Mouse (Mus musculus) thymus, postnatal 0 days (tissue): Measurements from ENCODE around the gene Taf9. TPM values are rescaled to one million over a fixed set of nuclear protein-coding genes. Genes with fewer than 3 reads are reported as not detected.

Experiments used
- DNase-seq: peaks from one replicate; pipeline ENCODE4 v3.0.0-alpha.2; 2015; ENCODE audit warnings: low spot score
- polyA plus RNA-seq: library from polyadenylated mRNA; unstranded; fragments of >200 nt; fragmentation: Nextera tagmentation; extraction: Ambion mirVana; gene quantifications from 2 replicates; pipeline ENCODE4 v1.2.1, GENCODE M21; 2015

The Taf9 gene
- polyA plus RNA-seq, 1 experiment from 2014 or later, result 50.4 TPM

DNA sequence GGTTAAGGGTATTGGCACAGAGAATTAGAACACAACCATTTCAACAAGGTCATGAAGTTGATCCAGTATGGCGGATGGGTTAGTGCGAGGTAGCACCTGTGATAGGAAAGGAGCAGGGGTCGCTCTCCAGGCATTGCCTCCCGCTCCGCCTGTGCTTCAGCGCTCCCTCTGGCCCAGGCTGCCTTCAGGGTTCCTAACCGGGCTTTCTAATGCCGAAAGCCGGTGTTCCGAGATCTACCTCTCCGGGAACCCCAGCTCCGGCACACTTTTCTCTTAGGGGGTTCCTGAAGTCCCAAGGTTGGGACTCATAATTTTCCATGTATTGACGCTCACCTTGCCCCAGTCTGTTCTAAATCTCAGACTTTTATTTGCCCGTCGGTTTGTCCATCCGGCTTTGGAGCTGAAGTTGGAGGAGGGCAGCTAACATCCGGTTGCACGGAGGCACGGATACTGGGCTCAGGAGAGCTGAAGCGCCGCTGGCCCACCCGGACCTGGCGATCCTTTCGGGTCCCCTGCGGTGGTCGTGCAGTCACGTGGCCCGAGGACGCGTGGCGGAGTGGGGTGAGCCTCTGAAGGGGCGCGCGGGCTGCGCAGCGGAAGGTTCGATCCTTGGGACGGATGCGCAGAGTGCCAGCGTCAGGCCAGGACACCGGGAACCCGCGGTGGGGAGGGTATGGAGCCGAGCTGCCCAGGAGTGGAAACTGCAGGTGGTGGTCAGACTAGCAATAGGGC lies 18.1 kb downstream of the Taf9 start, which contains the start of gene Ccdc125:
Ccdc125 (plus strand) TSS at position 427 of the 732 bp plus-strand sequence.
- peak; percentile 50 for DNase-seq

GRCm38 (mm10) chr13:100670181-100670741 lies 18.9 kb downstream of the Taf9 start:
- DNase-seq, result peak; percentile 45

GRCm38 (mm10) chr13:100675936-100676635 lies 24.7 kb downstream of the Taf9 start:
- no peak for DNase-seq

- DNase-seq, result no peak
Measured at GRCm38 (mm10) chr13:100681615-100682014, 30.2 kb downstream of the Taf9 start.

DNA sequence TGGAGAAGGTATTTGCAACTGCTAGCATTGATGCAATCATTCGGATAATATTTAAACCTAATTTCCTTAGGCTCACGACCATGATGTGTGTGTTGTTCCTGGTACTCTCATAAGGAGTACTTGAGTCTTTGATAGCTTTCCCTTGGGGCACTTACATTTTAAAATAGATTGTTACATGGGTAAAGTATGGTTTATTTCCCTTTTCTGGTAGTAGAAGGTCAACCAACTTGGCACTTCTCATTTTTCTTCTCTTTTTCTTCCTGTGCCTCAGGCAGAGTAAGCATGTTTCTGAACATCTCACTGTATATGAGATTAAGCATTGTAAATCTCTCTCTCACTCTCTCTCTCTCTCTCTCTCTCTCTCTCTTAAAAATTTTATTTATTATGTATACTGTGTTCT lies 31.5 kb downstream of the Taf9 start:
- no peak for DNase-seq

DNA sequence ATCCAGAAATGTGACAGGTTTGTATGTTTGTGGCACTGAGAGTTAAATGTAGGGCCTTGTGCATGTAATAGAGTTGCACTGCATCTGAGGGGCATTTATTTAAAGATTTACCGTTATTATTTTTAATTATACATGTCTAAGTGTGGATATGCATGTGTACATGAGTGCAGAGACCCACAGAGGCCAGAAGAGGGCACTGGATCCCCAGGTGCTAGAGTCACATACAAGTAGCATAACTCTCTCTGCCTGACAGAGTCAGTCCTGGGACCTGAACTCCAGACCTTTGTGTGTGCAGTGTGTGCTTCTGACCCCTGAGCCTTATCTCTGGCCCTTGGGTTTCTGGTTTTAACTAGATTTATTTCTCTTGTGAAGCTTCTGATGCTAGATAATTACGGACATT lies 33.0 kb downstream of the Taf9 start:
- peak; percentile 20 for DNase-seq

DNA sequence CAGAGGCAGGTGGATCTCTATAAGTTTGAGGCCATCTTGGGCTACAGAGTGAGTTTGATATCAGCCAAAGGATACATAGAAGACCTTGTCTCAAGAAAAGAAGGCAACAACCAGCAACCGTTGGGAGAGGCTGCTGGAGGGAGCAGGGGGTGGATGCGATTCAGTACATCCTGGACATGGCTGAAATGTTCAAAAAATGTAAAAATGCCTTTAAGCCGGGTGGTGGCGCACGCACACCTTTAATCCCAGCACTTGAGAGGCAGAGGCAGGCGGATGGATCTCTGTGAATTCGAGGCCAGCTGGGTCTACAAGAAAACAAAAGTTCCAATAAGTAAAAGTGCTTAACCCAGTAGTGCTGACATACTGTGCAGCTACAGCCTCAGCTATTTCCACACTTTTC lies 36.1 kb downstream of the Taf9 start:
- no peak for DNase-seq

- no peak for DNase-seq
Measured at GRCm38 (mm10) chr13:100697541-100697940, 46.2 kb downstream of the Taf9 start.

GRCm38 (mm10) chr13:100698866-100699265 lies 47.5 kb downstream of the Taf9 start:
- DNase-seq, result no peak

- no peak for DNase-seq
Measured at GRCm38 (mm10) chr13:100703468-100703867, 52.1 kb downstream of the Taf9 start.

Other genes with a start within 250 kb of the Taf9 start
- gene Naip1, start 198.7 kb upstream of the Taf9 start, polyA plus RNA-seq, result 0.06 and 0.07 TPM in 2 replicates
- 57.3 and 64.3 TPM in 2 replicates for gene Gtf2h2, start 159.0 kb upstream of the Taf9 start, polyA plus RNA-seq
- gene Ocln, start 98.9 kb upstream of the Taf9 start, polyA plus RNA-seq, result 1.6 and 2.2 TPM in 2 replicates
- 1.5 TPM in 2 replicates for gene Marveld2, start 34.6 kb upstream of the Taf9 start, polyA plus RNA-seq
- 314 TPM in 2 replicates for gene Ak6, start 600 bp upstream of the Taf9 start, polyA plus RNA-seq
- gene Rad17, start 528 bp upstream of the Taf9 start, polyA plus RNA-seq, result 21.7 and 25.2 TPM in 2 replicates
- 6.8 and 11.3 TPM in 2 replicates for gene Ccdc125, start 18.1 kb downstream of the Taf9 start, polyA plus RNA-seq
- gene Cdk7, start 79.4 kb downstream of the Taf9 start, polyA plus RNA-seq, result 86.5 and 93.0 TPM in 2 replicates
- gene Mrps36, start 93.1 kb downstream of the Taf9 start, polyA plus RNA-seq, result 228 and 249 TPM in 2 replicates
- gene Cenph, start 124.3 kb downstream of the Taf9 start, polyA plus RNA-seq, result 36.9 TPM in 2 replicates
- gene Ccnb1, start 135.0 kb downstream of the Taf9 start, polyA plus RNA-seq, result 223 and 233 TPM in 2 replicates
- gene Slc30a5, start 181.8 kb downstream of the Taf9 start, polyA plus RNA-seq, result 43.2 and 45.8 TPM in 2 replicates